Mouse (Mus musculus) adrenal gland, postnatal 14 days (tissue): ENCODE data around the gene Egflam. TPM values are rescaled to one million over a fixed set of nuclear protein-coding genes. Genes with fewer than 3 reads are reported as not detected.

ENCODE experiments used
- DNase-seq: peaks from one replicate; pipeline ENCODE4 v3.0.0; 2021; ENCODE audit warnings: mixed read lengths
- total RNA-seq: library from RNA; stranded (reverse); gene quantifications from 2 replicates; pipeline ENCODE4 v1.2.3, GENCODE M21; 2021

The Egflam gene
- total RNA-seq, 1 experiment from 2014 or later: 6.3 TPM

DNA sequence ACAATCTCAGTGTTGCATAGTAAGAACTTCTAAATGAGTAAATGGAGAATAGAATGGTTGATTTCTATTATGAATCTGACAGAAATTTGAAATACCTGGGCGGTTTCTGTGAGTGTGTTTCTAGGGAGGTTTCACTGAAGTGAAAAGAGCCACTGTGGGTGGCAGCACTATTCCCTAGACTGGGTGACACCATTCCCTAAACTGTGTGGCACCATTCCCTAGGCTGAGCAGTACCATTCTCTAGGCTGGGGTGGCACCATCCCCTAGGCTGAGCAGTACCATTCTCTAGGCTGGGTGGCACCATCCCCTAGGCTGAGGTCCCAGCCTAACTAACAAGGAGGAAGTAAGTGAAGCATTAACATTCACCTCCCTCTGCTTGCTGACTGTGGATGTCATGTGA, 103.0 kb downstream of the Egflam start:
- DNase-seq: no peak

DNA sequence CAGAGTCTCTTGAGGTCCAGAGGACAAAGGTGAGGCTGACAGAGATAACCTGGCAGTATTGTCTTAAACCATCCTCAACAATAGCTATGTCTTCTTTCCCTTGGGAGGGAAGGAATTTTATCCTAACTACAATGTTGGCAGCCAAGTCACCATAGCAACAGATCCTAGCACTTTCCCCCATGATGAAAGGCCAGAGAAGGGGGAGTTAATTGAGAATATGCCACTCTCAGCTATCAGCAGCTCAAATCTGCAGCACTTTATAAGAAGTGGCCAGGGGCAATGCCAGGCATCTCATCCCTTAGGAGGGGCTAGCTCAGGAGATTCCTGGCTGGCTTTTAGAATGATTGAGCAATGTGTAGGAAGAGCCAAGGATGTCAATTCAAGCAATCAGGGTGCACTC, 105.3 kb downstream of the Egflam start:
- no peak for DNase-seq

DNA sequence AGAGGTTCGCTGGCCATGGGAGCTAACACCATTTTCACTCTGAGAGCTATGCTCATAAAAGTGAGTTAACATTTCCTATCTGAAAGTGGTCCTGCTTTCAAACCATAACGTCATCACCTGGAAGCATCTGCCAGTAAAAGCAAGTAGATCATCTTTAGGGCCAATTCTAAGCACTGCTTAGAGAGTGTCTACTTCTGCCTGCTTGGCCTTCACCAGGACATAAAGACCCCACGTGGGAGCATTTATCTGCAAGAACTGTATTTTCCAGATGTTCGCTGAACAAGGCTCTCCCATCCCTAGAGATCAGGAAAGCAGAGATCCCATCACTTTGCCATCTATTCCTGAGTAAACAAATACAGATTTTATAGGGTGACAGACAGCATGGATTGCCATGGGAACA, 108.2 kb downstream of the Egflam start:
- DNase-seq: no peak

DNA sequence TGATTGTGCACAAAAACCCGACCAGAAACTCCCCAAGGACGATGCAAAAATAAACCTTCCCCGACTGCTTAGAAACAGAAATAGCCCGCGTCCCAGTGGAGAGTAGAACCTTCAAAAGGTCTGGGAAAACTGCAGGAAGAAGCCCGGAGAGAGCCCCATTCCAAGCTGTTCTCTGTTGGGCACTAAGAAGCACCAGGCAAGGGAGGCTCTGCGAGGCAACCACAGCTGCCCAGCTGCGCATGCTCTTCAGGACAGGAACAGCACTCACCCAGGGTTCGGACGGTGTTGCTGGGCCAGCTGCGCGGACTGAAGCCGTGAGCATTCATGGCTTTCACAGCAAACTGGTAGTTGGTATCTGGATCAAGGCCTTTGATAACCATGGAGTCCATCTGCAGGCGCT, 108.7 kb downstream of the Egflam start:
- DNase-seq: no peak

DNA sequence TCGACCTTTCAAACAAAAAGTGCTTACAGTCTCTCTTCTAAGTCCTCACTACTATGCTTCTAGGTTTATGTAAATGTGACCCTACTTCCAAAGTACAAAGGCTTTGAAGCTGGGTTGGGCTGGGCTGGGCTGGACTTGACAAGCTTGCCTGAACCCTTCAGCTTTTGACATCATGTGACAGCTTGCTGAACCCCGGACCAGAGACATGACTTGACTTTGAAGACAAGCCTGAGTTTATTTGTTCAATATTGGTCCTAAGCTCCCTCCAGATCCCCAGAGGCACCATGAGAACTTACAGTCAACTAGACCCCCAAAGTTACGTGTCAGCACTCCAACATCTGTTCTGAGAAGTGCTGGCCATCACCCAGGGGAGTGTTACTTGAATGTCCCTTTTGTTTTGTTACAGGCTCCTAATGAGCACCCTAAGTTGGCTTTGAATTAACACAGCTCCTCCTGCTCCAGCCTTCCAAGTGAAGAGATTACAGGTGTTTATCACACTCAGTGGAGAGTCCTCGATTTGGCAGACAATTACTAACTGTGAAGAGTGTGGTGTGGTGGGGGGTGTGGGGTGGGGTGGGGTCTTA, 109.3 kb downstream of the Egflam start:
- DNase-seq: no peak

DNA sequence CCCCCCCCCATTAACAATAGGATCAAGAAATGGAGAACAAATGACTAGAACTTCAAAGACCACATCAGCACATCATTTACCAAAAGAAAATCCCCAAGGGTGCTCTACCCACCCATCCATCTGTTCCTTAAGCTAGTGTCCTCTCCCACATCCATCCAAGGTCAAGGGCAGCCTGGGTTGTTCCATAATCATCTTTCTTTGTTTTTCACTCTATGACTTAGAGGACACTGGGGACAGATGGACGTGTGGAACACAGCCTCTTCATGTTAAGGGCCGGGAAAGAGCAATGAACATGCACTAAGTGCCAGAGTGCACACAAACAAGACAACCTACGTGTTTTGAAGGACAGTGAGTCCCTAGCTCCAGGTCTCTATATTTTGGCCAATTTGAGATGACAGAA, 110.3 kb downstream of the Egflam start:
- DNase-seq: no peak

DNA sequence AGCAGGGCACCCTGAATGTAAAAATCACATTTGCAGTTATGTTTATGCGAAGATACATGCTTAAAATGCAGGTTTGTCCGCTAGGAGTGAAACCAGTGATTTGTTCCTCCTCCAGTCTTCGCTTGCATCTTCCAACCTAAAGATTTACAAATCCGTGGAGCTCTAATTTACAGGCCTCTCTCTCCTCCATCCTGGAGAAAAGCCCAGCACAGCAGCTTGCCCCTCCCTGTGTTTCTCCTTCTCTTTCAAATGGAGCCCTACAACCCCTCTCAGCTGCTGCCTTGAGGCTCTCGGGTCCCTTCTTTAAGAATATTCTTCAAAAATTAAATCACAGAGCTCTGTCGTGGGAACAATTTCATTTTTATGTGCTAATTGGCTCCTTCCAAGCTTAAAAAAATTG, 116.6 kb downstream of the Egflam start:
- no peak for DNase-seq

DNA sequence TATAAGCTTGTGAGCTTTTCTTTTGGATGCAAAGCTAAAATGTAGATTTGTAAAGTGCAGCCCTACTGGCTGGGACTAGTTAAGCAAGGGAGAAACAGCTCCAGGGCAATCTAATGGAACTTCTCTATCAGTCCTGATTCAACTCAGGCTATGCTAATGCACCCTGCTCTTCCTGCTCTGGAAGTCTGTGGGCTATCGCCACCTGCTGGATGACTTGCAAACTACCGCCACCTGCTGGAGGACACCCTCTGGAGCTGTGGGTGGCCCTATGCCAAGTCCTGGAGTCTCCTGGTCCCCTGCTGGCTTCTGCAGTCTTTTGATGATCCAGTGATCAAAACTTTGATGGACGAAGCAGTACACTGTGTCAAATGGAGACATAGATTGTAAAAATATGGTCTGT, 134.4 kb downstream of the Egflam start:
- DNase-seq: peak; percentile 90

DNA sequence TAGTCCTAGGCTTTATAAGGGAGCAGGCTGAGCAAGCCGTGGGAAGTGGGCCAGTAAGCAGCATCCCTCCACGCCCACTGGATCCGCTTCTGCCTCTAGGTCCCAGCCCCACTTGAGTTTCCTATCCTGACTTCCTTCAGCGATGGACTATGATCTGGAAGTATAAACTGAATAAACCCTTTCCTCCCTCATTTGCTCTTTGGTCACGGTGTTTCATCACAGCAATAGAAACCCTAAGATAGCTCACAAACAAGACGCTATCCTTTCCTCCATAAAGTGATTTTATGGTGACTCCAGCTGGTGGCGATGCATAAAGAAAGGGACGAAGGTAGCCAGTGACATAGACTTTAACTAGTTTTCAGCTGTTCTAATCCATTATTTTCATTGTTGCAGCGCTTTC, 134.9 kb downstream of the Egflam start:
- DNase-seq: no peak

DNA sequence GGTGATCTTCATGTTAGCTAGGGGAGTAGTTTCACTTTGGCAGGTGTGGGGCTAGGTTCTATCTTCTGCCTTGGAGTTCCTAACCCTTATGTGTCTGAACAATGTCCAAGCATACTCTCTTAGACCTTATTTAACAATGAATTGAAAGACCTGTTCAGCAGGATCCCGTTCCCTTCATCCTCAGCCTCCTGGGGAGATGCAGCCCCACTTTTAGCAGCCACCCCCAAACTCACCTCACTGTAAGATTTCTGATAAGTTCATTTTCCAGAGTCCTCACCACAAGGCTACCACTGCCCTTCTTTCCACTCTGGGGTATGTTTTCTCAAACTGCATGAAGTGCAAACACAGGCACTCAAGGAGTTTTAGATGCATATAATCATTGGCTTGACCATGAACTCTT, 136.8 kb downstream of the Egflam start:
- DNase-seq: no peak

DNA sequence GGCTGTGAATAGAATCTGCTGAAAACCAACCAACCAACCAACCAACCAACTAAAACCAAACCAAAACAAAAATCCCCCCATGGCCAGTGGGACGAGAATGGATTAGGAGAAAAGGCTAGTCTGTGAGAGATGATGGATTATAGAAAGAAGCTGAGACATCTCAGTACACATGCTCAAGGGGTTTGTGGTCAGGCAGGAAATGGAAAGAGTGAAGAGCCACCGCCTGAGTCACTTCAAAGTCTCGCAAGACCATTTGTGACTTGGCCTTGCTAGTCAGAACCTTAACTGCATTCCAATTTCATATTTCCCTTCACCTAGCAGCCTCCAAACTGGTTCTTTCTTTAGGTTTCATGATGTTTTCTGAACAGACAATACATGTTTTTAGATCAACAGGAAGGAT, 141.6 kb downstream of the Egflam start:
- no peak for DNase-seq

DNA sequence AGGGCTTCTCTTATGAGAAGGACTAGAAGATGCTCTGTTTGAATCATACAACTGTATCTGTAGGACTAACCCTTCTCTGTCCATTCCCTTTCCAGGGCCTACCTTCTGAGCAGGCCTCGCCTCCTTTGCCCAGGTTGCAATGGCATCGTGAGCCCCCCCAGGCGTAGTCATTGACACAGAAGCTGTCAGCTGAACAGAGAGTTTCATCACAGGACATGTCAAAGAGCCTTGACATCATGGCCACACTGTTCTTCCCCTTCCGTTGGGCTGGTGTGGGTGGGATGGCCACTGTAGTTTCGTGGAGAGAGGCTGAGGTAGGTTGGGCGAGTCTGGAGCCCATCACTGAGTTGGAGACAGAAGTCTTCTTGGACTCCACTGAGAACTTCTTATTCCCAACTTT, 144.9 kb downstream of the Egflam start:
- no peak for DNase-seq

DNA sequence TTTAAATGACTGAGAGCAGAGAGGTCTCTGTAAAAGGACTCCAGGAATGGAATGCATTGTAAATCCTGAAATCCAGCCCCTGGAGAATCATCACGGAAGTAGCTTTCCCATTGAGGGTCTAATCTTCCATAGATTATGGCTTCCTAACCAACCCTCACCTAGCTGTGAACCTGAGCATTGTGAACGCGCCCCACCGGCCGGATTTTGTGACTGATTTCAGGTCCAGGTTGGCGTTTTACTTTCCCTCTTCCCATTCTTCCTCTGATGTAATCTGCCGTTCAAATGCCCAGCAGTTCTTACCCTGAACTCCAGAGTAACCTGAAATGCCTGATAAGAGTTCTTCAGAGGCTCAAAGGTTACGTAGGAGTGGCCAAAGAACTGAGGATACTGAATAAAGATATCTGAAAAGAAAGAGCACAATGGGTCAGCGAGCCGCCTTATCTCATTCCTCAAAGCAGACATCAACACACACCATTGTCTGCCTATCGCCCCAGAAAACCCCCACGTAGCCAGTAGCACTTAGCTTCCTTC, 146.0 kb downstream of the Egflam start:
- no peak for DNase-seq

DNA sequence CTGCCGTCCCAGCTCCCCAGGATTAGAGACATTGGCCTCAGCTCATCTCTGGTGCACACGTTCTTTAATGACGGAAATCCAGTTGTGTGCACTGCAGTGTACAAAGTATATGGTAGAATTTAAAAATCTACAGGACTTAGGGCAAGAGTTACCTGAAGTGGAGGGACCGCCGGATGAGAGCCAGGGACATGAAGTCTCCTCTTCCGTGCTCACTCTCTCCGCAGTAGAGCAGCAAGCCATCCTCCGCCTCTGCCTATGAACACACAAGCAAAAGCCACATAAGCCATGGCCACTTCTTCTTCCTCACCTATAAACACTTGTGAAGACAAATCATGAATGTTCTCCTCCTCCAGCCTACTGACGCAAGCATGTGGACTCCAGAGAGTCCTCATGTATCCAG, 147.2 kb downstream of the Egflam start:
- no peak for DNase-seq

DNA sequence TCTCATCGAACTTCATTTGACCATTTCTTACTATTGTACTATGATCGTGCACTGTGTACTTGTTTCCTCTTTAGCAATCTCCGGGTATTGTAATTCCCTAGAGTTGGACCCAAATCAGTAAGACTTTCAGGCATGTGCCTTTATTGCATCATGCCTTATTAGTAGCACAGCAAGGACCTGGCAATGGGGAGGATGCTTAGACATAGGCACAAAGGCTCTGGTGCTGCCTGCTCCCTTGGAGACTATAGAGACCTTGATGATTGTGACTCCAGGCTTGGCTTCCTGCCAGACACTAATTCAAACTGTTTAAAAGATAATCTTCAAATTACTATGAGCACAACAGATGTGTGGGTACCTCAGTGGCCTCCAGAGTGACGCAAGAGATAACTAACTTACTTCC, 149.0 kb downstream of the Egflam start:
- DNase-seq: no peak

DNA sequence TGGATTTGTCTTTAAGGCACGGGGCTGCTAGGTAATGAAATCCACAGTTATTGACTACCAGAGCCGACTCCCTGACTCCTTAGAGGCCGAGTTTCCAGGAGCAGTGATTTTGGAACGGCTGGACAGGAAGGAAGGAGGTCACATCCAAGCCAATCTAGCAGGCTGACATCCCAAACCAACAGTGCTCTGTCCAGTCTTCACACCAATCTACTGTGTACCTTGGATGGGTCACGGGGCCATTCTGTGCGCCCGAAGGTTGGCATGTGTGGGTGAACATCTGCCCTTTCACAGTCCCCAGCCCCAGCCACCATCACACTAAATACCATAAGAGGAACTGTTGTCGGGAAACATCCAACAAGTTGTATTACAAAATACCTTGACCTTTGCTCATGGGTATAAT, 150.9 kb downstream of the Egflam start:
- no peak for DNase-seq

DNA sequence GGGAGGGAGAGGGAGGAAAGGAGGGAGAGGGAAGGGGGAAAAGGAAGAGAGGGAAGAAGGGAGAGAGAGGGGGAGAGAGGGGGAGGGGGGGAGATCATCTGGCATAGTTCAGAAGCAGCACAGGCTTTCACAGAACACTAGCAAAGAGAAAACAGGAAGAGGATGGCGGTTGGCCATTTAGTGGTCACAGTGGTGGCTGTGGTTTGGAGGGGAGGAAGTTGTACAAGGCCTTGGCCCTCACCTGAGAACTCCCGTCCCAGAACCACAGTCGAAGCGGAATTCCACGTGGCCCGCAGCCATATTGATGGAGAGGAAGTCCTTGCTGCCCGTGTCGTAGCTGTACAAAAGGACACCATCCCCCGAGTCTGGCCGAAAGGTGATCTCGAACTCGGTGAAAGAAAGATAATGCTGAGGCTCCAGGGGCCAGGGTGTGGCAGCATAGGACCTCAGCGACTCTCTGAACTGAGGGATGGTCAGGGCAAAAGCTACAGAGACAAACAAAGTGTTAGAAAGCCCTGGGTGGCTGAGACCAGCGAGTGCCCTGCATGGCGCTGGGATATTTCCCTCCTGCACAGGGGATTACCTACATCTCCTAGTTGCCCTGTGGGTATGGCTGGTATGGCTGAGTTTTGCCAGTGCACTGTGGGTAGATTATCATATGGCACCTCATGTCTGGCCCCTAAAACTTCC, 155.9 kb downstream of the Egflam start:
- DNase-seq: no peak

DNA sequence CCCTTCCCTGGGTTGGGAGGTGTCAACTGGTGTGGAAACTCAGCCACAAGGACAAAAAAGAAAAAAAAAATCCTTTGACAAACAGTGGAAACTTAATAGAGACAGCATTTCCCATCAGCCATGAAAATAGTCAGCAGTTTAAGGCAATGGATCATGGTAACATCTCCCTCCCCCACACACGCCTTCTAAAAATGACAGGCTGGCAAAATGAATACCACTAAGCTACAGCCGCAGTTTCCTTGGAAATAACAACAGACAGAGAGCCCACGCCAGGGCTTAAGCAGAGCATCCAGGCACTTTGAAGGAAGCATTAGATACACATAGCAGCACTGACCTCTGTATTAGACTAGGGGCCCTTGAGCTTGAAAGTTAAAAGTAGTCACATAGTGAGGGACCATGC, 157.2 kb downstream of the Egflam start:
- no peak for DNase-seq

DNA sequence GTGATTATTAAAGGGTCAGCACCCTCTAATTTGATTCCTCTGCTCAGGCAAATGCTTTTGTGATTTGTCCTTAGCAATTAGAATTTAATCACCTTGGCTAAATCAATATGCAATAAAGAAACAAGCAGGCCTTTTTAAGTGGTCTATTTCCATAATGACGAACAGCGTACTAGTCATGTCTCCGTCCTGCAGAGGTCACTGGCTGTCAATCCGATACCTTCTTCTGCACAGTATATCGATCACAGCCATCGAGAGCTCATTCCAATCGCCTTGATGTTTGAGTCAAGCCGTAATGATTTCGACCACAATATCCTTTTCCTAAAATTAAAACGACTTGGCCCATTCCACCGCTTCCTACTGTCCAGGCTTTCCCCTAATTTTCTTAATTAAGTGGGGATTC, 158.3 kb downstream of the Egflam start:
- DNase-seq: no peak

DNA sequence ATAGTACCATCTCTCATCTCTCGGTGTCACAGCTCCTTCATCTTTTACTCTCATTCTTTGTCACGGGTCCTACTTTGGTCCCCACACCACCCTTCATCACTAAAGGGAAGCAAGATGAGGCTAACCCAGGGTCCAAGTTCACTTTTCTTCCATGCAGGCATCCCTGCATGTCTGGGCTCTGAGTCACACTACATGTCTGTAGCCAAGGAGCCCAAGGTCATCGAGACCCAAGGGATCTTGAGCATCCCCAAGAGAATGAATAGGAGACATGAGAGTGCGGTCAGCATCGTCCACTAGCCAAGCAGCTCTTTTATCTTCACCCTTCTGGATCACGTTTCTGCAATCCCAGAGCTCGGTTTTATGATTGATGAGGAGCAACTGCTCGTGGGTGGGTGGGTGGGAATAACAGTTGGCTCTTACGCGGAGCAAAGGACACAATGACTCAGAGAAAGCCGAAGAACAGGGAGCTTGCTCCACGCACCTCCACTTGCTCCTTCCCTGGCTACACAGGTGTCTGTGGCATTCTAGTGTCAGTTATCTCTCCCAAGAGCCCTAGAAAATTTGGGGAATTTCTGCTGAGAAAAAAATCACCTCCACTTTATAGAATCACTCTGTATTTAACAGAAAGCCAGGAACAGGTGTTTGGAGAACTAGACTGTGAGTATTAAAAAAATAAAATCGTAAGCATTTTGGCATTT, 164.7 kb downstream of the Egflam start:
- no peak for DNase-seq

DNA sequence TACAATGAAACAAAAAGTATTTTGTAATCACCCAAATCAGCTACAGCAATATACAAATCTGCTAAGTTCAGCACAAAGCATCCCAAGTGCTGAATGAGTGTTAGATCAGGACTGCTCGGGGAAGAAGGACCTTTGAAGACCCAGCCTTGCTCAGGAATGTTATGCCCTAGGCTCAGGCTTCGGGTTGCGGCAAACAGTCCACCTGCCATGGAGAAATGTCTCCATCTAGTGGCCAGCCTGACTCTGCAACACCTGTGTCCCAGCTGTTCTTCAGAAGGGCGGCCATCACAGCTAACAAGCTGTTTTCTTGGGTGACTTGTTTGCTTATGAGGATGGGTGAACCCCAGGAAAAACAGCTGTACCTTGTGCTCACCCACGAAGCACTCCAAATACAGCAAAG, 172.0 kb downstream of the Egflam start:
- DNase-seq: peak; percentile 89

DNA sequence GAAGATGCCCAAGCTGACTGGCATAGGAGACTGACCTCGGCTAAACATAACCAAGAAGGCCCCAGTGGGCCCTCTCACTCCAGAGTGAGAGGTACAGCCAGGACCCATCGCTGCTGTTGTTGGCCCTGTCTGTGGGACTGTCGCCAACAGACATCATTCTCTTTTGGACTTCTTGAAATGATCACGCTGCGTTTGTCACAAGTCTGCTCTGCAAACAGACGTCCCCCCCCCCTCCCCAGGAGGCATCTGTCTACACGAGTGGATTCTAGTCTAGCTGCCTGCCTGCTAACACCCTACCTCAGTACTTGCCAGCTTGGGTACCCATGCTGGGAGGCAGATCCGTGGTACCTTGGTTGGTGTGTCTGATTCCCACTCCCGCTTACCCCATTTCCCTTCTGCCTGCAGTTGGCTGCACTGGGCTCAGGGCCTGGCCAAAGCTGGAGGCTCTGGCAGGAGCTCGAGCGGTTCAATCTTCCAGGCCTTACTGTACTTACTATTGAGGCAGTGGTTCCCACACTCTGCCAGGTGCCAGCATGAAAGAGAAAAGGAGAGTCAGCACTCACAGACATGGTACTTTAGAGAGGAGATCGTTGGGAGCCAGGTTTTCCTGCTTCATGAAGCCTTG, 173.9 kb downstream of the Egflam start:
- peak; percentile 29 for DNase-seq

DNA sequence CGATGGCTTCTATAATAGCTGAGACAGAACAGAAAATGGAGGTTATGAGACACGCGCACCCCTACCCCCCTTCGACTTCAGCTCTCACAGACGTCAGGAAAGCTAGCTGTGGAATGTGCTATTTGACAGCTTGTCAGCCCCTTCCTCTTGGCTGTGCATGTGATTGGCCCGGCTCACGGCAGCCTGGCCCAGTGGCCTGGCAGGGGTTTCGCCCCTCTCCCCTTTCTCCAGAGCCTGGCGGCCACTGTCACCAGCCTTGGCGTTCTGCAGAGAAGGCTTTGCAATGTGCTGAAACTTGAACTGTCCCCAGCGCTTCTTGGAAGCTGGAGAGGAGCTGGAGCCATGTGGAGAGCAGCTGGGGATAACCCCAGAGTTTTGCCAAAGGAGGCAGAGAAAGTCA, 175.4 kb downstream of the Egflam start:
- no peak for DNase-seq
